12 mouse cellular contexts compared by ENCODE assay signal in the genomic region with DNA sequence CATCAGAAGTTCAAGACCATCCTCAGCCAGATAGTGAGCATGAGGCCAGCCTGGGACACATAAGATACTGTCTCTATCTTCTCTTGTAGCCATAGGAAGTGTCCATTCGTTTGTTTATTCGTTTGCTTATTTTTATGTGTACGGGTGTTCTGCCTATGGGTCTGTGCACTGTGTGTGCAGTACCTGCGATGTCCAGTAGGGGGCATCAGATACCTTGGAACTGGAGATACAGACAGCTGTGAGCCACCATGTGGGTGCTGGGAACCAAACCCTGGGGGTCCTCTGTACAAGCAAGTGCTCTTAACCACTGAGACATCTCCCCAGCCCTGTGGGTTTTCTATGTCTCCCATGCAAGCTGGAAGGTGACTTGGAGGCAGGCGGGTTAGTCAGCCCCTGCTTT. TPM values are rescaled to one million over a fixed set of nuclear protein-coding genes. Genes with fewer than 3 reads are reported as not detected.
DNase-seq lines count a peak whose midpoint lies in the region; ATAC-seq and TF ChIP-seq lines count a peak whose summit lies in the region.
"Had no signal": no experiment of that assay in that cellular context is flagged by ENCODE, and none has a peak within 500 bp of the region (broad histone marks: within the 10 kb centered on the region; RNA-seq: fewer than 3 reads in every experiment).

No protein-coding gene starts in this region.

- TF ChIP-seq POLR2A in kidney, adult 2 months (IDR thresholded peaks at IDR 0.05; ENCODE audit: low read depth, low read length), result no peak
- TF ChIP-seq POLR2A in thymus, adult 2 months (IDR thresholded peaks at IDR 0.05; ENCODE audit: control insufficient read depth, extremely low read depth, insufficient read depth, low read length, poor library complexity), result no peak

- peak; percentile 47 for TF ChIP-seq CTCF in kidney, adult 2 months (conservative IDR thresholded peaks at IDR 0.05; ENCODE audit: insufficient read depth, insufficient read length, low read depth, low read length)
- TF ChIP-seq CTCF in thymus, adult 2 months (IDR thresholded peaks at IDR 0.05; ENCODE audit: borderline replicate concordance, control insufficient read depth, extremely low read depth, insufficient read depth, low read length, poor library complexity), result 0 out of 2 replicates have a peak, but pooled peaks have one; percentile 46

- no peak for ATAC-seq in megakaryocyte, adult 5-6 weeks (ENCODE audit: poor library complexity, severe bottlenecking)
- ATAC-seq: midbrain, embryonic 16.5 days had no signal

- no peak overlapping the region for H3K27ac ChIP-seq in kidney, adult 2 months (ENCODE audit: insufficient read depth, low read depth, low read length)
- no peak overlapping the region for H3K27ac ChIP-seq in thymus, adult 2 months (ENCODE audit: control insufficient read depth, insufficient read depth, low read length)
- H3K27ac ChIP-seq: lung, embryonic 15.5 days had no signal

- H3K36me3 ChIP-seq in kidney, adult 2 months (ENCODE audit: control insufficient read depth, insufficient read depth, low read length), result no peaks in the 10 kb centered on the region
- no peaks in the 10 kb centered on the region for H3K36me3 ChIP-seq in thymus, adult 2 months (ENCODE audit: control insufficient read depth, insufficient read depth, low read length)
- H3K36me3 ChIP-seq: lung, embryonic 15.5 days had no signal

- 86% methylated on average over 5 of the region's 5 CpGs for WGBS in kidney, adult 2 months
- 94% methylated on average over 5 of the region's 5 CpGs for WGBS in thymus, adult 2 months

- no peak for DNase-seq in kidney, adult 2 months
- no peak for DNase-seq in kidney, postnatal 14 days
- peak; percentile 20 for DNase-seq in thymus, adult 2 months
- no peak for DNase-seq in thymus, postnatal 25 days
- DNase-seq in ZHBTc4 (ENCODE audit: low read depth, low spot score), result peak; percentile 54
- DNase-seq in testis, postnatal 10 days (ENCODE audit: low spot score), result peak; percentile 71
- DNase-seq in frontal cortex, postnatal 10 days (ENCODE audit: low spot score in 2 of 2), result no peak
- DNase-seq: cerebellum, postnatal 14 days; kidney, postnatal 10 days had no signal

- H3K4me3 ChIP-seq in kidney, adult 2 months (ENCODE audit: insufficient read depth, low read depth, low read length), result no peak overlapping the region
- H3K4me3 ChIP-seq in thymus, adult 2 months (ENCODE audit: control insufficient read depth, insufficient read depth, low read length), result no peak overlapping the region
- H3K4me3 ChIP-seq: lung, embryonic 15.5 days had no signal

- H3K27me3 ChIP-seq in kidney, adult 2 months (replicated peaks; ENCODE audit: control insufficient read depth, insufficient read depth, low read length), result no peaks in the 10 kb centered on the region
- no peaks in the 10 kb centered on the region for H3K27me3 ChIP-seq in thymus, adult 2 months (ENCODE audit: control insufficient read depth, insufficient read depth, low read length)
- H3K27me3 ChIP-seq: lung, embryonic 15.5 days had no signal

- H3K4me1 ChIP-seq in kidney, adult 2 months (ENCODE audit: control insufficient read depth, insufficient read depth, low read length), result no peaks in the 10 kb centered on the region
- no peaks in the 10 kb centered on the region for H3K4me1 ChIP-seq in thymus, adult 2 months (replicated peaks; ENCODE audit: control insufficient read depth, insufficient read depth, low read length)

RNA-seq across cellular contexts. Expression of a gene that starts 19.6 kb away (rescaled TPM):
- polyA plus RNA-seq in kidney, adult 2 months (2012; rRNA removed), result 22.2 and 25.9 TPM in 2 replicates
- 113 and 139 TPM in 2 replicates for polyA plus RNA-seq in thymus, adult 2 months (2012; rRNA removed)
- total RNA-seq in megakaryocyte, adult 5-6 weeks (2015), result 162 and 178 TPM in 2 replicates
- 335 and 338 TPM in 2 replicates for total RNA-seq in megakaryocyte, adult 5-6 weeks (2017)

Comparison
In these comparisons a context has a peak if more than half of its experiments do, and no peak if none do; other contexts are left out.
1. DNase-seq: peak in thymus, adult 2 months (single experiment), ZHBTc4 (single experiment) and testis, postnatal 10 days (single experiment); none in kidney, adult 2 months (single experiment), kidney, postnatal 14 days (single experiment), thymus, postnatal 25 days (single experiment) and frontal cortex, postnatal 10 days (0 of 2).